Mouse (Mus musculus) hematopoietic stem cell, adult 5-6 weeks (primary cell): ENCODE data around the gene Ccnd1. TPM values are rescaled to one million over a fixed set of nuclear protein-coding genes. Genes with fewer than 3 reads are reported as not detected.
A peak's percentile ranks its signal among the peaks of the same experiment; 100 is the strongest.

Experiments used
- ATAC-seq, 2 experiments: fragments of 125-278 bp in 1 of 2; replicated peaks in 1 of 2; 2 replicates each; pipeline ENCODE4 v1.8.0; 2016 to 2017; ENCODE audit warnings: inconsistent platforms in 2 of 2, mild to moderate bottlenecking in 2 of 2, moderate number of reproducible peaks in 2 of 2, low read depth in 1 of 2, moderate TSS enrichment in 1 of 2; ENCODE audit not compliant: low FRiP score in 2 of 2, poor library complexity in 2 of 2, severe bottlenecking in 2 of 2, insufficient read depth in 1 of 2, low TSS enrichment in 1 of 2
- total RNA-seq: library from RNA; stranded (forward); fragments of 172-1452, 232-1000 nt; gene quantifications from 2 replicates; pipeline ENCODE4 v1.2.3, GENCODE M21; 2017

The Ccnd1 gene
- total RNA-seq, 1 experiment from 2014 or later, result 21.9 TPM

DNA sequence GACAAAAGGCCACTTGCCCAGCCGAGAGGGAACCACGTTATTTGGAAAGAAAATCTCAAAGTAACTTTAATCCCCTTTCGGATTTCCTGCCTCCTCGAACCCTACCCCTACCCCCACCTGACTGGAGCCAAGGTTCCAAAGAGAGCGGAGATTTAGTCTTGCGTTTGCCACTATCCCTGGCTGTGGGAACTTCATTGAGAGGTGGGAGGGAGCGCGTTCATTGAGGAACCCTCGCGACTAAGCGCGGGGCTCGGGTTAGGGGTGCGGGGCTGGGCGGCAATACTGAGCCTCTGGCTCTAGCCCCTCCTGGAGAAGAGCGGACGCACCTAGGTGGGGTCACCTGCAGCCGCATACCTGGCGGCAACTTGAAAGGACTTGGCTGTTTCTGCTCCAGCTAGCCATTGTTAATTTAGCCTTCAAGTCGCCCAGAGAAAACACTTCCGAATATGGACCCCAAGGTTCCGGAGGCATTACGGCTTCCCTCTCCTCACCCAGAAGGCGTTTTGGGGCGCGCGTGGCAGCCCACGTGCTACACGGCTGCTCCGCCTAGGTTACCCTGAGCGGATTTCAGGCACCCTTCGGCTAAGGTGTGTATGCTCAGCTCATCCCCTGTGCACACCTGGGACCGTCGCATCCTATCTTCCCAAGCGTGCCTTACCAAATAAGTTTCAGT is 2.5 kb upstream of the Ccnd1 start:
- ATAC-seq, result no peak

DNA sequence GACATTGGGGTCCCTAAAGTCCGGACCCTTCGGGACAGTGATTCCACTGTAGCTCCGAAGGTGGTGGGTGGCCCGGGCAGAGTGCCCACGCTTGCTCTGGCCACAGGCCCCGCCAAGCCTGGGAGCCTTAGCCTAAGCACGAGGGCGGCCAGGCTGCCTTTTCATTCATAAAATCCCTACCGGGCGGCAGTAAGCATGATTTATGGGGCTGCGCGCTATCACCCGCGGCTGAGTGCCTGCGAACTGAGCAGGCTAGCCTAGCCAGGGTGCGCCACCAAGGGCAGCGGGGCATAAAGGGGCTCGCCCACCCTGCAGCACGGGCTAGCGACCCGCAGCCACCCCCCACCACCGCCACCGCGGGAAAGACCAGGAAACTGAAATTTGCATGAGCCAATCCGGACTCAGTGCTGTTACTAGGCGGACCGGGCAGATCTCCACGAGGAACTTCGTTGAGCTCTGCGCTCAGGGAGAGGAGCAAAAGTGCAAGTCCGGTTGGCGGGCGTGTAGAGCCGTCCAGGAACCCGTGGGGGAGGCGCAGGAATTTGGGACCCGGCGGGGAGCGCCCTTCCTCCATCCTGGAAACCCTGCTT is 1.6 kb upstream of the Ccnd1 start:
- peak; percentile 50 to 55 for ATAC-seq

DNA sequence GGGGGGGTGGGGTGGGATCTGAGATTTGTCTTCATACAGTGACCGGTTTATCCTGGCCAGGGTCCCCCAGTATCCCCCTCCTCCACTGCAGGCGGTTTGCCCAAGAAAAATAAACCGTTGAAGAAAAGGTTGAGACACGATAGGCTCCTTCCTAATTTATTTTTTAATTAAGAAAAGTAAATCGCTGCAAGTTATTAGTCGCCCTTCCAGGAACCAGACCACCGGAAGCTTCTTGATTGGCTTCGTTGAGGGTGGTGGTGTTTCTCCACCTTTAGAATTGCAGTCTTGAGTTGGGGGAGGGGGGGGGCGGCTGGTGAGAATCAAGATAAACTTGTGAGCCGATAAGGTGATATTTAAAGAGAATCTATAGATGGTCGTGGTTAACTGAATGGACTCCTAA is 860 bp upstream of the Ccnd1 start:
- no peak for ATAC-seq

DNA sequence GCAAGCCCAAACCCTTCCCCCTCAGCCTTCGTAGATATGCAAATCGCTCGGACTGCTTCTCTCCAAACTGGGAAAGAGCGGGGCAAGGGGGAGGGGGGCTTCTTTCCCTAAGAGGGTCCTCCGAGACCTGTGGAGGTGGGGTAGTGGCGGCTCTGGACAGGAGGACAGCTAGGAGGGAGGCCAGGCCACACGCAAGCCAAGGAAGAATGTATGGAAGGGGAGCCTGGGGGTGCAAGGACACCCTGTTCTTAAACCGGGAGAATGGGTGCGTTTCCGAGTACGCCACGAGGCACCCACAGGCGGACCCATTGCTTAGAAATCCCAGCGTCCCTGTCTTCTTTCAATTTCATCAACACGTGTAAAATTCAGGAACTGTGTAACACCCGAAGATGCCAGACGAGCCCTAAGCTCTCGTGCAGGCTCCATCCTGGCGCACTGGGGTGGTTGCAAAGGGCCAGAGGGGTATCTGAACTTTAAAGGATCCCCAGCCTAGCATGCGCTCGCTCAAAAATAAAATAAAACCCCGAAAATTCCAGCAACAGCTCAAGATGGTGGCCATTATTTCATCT is 362 bp upstream of the Ccnd1 start:
- ATAC-seq, result no peak

DNA sequence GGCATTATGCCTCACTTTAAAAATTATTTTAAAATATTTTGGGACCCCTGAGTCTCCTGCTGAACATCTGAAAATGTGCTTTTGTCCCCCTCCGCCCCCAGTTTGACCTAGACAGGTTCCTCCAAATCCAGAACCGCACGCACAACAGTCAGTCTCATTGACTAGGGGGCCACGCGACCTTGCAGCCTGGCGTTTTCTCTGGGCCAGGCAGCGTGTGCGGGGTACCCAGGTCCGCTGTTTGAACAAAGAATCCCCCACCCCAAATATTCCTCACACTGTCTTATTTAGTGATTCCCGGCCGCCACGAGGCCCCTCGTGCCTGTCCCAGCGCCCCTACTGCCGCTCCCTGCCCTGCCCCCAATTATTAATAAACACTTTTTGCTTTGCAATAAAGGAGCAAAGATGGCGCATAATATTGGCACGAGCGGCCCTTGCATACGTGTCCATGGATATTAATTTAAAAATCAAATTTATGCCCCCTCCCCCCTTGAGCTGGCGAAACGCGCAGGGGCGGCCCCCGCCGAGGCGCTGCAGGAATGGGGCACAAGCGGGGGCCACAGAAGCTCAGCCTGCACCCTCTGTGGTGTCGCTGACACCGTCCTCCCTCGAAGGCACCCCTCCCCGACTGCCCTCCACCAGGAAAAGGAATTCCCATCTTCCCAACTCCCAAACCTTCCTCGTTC is 923 bp downstream of the Ccnd1 start:
- no peak for ATAC-seq

DNA sequence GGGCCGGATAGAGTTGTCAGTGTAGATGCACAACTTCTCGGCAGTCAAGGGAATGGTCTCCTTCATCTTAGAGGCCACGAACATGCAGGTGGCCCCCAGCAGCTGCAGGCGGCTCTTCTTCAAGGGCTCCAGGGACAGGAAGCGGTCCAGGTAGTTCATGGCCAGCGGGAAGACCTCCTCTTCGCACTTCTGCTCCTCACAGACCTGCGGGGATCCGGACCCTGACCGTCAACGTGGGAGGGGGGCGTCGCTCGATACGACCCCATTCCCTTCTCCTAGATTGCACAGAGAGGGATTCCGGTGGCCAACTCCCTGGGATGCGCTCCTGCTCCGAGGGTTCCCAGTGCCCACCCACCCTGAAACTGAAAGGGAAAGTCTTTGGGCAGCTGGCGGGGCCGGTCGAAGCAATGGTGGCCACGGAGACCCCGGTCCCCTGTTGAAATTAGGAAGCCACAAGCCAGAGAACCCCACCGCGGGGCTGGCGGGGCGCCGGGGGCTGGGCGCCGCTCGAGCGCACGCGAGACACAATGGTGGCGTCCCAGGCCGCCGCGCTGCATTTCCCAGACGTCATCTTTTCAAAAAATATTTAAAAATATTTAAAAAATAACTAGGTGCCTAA is 1.7 kb downstream of the Ccnd1 start:
- ATAC-seq, result no peak

DNA sequence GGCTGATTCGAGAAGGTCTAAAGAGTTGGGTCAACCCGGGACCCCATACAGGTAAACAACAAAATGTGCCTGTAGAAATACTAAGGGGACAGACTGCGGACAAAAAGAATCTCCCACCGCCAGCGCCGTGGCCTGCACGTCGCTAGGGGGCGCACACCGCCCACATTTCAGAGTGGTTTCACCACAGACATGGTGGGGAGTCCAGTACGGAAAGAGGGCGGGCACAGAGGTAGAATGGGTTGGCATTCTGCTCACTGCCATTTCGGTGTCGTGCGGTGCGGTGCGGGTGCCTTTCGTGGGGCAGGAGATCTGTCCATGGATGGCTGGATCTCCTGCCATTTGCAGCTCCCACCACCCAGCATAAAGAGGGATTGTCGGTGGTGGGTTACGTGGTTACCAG is 2.2 kb downstream of the Ccnd1 start:
- peak; percentile 68 to 78 for ATAC-seq

DNA sequence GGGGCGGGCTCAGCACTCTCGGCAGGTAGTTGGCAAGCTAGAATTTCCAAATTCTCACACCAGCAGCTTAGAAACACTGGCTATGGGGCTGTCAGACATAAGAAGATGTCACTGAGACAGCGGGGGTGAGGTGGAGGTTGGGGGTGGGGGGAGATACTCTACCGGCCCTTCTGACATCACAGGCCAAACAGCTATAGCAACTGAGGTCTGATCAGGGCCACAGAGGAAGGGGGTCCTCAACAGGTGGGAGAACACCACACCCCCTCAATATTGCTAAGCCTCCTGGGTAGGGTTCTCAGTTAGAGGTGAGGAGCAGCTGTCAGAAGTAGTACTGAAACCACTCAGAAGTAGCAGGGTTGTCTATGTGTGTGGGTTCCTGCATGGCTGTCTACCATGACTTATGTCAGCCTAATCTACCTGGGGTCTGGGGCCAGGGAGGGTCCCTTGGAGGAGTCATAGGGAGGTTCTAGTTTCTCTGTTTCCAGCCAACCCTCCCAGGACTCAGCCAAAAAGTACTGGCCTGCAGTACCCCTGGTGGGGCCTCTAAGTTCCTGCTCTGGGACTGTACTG is 3.3 kb downstream of the Ccnd1 start:
- no peak for ATAC-seq

DNA sequence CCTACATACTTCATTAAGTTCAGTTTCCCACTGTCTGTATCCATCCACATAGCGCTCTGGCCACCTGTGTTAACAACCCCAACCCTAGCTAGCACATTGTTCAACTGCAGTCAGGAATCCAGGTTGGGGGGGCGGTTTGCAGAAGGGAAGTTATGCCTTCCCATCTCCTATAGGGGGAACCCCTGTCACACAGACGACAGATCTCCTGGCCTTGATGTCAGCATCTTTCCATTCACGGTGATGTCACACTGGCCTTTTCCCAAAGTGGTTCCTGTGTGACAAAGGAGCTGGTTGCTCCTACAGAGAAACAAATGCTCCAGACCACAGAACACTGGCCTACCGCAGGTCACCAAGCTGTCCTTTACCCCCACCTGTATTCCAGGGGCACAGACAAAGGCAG is 4.2 kb downstream of the Ccnd1 start:
- no peak for ATAC-seq

DNA sequence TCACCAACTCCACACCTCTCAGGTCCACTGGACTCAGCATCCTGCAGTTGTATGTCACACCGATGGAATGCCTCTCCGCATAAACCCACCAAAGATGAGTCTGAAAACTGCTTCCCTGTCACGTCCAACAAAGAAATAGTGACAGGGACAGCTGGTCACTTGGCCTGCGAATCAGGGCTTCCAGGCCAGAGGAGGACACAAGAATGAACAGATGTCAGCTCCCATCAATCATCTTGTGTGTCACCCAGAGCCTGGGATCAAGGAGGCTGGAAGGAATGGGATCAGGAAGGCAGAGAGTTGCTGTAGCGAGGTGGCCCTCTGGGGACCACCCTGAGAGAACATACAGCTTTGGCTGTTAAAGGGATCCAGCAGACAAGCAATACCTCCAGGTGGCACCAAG is 4.8 kb downstream of the Ccnd1 start:
- ATAC-seq, result no peak

DNA sequence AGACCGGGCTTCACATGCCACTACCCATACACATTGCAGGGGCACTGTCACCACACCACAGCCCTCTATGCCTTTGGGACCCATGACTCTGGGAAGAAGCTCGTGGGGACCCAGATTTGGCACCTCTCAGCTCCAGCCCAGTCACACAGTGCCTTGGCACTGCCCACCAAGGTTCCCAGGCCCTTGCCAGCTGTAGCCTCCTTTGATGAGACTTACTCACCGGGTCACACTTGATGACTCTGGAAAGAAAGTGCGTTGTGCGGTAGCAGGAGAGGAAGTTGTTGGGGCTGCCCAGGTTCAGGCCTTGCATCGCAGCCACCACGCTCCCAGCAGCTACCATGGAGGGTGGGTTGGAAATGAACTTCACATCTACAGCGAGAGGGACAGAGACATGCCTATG is 5.9 kb downstream of the Ccnd1 start:
- ATAC-seq, result no peak

DNA sequence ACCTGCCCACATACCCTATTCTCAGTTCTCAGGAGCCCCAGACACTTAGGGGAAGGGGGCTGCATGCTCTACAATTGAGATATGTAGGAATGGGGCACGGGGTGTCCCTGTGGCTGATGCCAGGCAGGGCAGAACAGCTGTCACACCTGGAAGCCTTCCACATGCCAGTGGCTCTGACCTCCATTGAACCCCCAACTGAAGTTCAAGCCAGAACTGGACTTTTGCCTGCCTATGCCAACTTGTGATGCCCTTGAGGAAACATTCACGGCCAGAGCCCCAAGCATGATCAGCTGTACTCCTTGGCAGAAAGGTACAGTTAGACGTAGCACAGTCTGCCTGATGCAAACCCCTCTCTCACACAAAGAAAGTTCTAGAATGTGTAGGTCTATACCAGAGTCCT is 6.4 kb downstream of the Ccnd1 start:
- ATAC-seq, result no peak

DNA sequence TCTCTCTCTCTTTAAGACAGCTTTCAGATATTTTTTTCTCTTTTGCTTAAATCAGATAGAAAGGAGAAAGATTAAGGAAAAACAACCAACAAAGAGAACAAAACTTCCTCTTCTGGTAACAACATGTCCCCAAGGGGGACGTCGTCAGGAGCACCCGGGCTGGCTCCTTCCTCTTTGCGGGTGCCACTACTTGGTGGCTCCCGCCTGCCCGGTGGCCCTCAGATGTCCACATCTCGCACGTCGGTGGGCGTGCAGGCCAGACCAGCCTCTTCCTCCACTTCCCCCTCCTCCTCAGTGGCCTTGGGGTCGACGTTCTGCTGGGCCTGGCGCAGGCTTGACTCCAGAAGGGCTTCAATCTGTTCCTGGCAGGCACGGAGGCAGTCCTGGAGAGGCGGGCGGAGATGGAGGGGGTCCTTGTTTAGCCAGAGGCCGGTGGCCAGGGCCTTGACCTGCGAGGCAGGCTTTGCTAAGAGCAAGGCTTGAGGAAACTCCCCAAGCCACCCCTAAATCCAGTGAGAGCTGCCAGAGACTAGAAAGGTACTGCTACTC is 7.3 kb downstream of the Ccnd1 start:
- peak; percentile 46 to 47; a peak in 2 of 4 replicates for ATAC-seq

DNA sequence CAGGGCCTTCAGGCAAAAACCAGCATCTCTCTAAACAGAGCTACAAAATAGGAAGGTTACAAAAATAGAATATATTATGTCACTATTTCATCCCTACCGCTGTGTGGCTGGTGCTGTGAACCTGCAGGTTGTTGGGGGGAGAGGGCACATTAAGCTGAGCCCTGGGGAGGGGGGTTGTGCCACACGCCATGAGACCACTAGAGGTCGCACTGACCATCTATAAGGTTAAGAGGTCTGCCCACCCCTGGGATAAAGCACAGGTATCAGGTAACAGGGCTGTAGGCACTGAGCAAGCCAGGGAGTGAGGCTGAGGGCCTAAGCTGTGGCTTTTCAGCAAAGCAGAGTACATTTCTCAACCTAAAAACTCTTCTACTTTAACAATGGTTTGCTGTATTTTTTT is 7.9 kb downstream of the Ccnd1 start:
- peak in 1 of 2 experiments; percentile 22; a peak in 1 of 4 replicates for ATAC-seq

DNA sequence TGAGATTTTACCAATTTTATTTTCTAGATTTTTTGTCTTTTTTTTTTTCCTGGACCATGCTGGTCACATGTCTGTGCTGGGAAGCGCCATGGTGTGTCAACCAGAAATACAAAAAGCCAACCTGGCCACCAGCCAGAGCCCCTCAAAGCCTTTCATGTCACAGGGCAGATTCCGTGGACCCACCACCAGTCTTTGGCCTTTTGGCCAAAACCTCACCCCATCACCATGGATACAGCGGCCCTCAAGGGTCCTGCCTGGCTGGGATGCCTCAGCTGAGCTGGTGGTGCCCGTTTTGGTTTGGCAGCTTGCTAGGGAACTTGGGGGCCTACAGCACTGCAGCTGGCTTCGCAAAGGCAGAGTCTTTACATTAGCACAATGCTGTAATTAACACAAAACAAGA is 9.8 kb downstream of the Ccnd1 start:
- no peak for ATAC-seq

DNA sequence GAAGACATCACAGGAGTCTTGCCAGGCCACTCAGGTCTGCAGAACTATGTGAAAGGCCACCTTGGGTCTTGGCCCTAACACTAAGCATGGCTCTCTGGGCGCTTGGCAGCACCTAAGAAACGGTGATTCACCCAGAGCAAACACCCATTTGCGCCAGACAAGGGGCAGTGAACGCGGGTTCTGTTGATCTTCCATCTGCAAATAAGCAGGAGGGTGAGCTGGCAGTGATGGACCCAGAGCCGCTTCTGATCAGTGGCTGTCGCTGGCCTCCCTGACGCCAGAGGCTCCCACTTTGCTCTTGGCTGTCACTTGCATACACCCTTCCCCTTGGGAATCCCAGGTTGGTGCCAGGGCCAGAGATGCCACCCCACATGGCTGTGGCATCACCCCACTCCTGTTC is 10.2 kb downstream of the Ccnd1 start:
- ATAC-seq, result no peak

DNA sequence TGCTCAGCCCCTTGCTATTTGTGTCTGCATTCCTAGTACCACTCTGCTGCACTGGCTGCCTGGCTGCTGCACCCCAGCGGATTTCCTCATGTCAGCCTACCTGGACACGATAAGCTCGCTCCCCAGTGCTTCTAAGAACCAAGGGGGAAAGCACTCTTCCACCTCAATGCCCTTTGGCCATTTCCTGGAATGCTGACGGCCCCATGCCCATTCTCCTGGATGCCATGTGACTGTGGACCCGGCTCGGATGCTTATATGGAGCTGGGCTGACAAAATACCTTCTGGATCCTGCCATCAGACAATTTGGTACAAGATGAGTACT is 10.9 kb downstream of the Ccnd1 start:
- no peak for ATAC-seq
